Mouse (Mus musculus) testis, postnatal 14 days (tissue): ENCODE data around the gene D430041D05Rik.

Experiments
- DNase-seq: peaks from one replicate; pipeline ENCODE4 v3.0.0; 2021; ENCODE audit warnings: low spot score

The D430041D05Rik gene

DNA sequence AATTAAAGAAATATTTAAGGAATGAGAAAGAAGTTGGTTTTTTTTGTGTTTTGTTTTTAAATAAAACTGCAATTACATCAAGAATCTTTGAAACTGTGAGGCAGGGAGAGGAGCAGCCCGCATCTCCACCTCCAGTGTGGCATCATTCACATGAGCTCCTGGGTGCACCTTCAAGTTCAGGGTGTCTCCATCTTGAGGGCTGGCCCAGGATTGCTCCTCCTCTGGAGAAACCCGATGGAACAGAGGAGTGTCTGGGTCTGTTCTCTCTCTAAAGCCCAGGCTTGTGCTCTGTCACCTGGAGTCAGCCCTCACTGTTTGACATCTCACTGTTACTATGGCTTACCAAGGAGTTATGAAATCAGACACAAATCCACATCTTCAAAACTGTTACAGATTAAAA lies 219.1 kb downstream of the D430041D05Rik start:
- no peak for DNase-seq

DNA sequence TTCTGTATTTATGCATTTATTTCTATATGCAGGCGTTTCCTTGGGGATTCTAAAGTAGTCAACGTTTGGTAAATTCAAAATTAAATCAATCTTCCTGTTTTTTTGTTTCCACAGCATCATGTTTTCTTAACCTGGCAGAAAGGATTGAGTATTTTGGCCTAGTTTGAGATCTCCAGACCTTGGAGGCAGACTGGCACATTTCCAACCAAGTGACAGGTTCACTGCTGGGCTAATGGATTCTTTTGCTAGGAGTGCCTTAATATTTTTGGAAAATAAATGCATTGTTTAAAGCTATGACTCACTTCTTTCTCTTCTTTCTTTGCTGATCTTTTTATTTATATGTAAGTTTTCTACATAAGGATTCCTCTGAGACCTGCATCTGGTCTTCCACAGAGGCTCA lies 222.0 kb downstream of the D430041D05Rik start:
- no peak for DNase-seq

DNA sequence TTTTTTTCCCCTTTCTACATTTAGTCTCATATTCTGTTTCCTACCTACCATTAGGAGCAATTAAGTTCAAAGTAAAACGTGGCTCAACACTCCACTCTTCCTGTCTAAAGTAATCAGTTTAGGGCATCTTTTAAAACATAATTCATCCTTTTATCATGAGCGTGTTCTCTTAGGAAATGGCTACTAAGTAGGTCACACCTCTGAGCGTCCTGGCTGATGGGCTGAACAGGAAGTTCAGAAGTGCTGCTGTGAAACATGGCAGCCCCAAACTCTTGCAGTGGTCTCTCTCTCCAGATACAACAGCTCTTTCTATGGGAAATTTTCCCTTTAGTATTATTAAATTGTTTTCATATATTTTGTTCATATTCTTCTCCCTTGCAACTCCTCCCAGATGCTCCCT lies 223.7 kb downstream of the D430041D05Rik start:
- no peak for DNase-seq

DNA sequence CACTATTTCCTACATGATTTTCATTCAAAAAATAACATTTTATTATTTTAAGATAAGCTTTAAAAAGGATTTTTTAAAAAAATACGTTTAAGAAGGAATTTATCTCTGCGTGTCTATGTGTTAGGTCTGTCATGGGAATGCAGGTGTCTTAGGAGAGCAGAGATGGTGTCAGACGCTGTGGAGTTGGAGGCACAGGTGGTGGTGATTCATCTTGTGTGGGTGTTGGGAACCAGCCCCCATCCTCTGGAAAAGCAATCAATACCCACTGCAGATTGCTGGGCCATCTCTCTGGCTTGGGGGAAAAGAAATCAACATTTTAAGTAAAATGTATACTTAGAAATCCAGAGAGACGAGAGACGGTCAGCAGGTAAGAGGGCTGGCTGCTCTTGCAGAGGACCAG lies 225.2 kb downstream of the D430041D05Rik start:
- DNase-seq = no peak

DNA sequence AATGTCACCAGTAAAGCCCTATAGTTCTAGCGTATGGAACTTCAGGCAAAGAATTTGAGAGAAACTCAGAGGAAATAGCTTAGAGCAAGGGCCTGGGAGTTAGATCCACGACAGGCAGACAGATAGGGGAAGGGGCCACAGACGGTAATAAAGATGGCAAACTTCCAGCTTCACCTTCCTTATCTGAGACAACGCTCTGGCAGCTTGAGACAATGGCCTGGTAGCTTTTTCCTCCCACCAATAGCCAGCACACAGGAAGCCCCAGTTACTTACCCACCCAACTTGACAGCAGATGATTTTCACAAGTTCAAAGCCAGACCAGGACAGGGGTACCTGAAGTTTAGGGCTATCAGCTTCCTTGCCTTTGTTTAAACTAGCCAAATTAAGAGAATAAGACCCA lies 226.5 kb downstream of the D430041D05Rik start:
- DNase-seq = no peak

DNA sequence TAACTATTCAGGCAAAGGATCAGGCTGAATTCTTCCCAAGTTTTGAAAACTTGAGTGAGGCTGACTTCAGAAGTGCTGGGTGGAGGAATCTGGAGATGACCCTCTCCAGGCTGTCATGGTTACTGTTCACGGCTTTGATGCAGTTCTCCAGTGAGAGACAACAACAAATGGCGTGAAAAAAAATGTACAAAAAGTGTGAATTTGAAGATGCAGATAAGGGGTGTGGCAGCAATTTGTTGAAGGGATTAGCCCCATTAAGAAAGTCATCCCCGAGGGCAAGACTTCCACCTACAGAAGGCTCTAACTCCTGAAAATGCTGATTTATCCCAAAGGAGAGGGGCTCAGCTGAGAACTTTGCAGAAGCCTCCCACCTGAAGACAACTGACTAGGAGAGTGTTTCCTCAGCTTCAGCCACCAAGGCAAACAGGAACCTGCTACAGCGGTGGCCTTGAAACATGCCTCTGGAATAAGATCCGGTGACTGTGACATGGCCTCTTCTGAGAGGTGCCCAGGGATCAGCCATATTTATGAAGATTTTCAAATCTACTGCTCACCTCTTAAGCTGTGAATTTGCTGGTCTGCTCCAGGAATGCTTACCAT lies 227.5 kb downstream of the D430041D05Rik start:
- DNase-seq = no peak

DNA sequence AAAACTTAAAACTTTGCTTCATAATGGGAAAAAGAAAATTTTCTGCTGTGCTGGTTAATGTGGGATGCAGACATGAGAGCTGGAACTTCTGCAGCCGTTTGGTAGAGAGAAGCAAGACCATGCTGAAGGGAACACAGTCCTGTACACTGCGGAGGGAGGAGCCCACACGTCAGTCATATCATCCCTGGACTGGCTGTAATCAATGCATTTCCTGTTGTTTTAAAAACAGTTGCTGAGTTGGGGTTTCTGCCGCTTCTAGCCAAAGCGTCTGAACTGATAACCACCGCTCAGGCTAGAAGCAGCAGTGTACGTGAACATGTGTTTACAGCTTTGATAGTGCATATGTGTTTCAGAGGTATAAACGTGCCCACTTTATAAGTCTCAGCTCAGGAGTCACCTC lies 231.2 kb downstream of the D430041D05Rik start:
- no peak for DNase-seq

DNA sequence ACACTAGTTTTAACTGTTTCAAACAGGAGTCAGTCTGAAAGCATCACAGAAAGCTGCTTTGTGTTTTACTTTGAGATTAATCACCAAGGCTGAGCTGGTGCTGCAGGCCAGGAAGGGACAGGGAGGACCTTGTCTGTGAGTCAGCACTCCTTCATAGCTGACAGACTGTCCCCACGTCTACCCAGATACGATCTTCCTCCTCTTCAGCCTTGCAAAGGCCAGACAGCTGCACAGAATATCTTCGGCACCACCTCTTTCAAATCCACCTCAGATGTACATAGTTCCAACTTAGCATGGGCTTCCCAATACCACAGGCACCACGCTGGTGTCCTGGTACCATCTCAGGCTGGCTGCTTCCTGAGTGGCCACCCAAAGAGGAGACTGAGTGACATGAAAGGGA lies 232.6 kb downstream of the D430041D05Rik start:
- no peak for DNase-seq

DNA sequence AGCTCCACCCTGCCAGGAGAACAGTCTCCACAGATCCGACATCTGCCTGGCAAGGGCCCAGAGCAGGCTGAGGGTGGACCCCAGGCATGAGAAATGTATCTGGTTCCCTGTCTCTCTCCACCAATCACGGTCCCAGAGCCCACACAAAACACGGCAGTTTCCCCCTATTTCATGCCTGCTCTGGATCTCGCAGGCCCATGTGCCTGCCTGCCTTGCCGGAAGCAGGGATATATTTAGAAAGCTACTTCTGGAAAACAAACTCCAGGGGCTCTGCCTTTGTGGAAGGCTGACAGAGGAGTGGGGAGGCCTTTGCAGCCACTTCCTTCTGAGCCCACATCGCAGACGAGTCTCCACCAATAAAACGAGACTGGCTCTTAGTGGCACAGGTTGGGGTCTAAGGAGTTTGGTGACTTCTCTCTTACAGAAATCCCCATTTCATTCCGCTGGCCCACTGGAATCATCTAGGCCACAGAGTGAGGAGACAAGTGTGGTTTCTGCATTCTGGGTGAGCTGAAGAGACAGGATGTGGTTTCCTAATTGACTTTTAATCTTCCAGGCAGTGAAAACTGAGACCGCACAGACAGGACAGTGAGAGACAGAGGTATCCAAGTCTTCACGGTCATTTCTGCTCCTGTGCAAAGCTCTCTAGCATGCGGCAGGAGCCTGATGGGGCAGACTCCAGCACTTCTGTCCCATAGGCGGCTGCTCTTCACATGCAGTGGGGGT lies 233.7 kb downstream of the D430041D05Rik start:
- no peak for DNase-seq

DNA sequence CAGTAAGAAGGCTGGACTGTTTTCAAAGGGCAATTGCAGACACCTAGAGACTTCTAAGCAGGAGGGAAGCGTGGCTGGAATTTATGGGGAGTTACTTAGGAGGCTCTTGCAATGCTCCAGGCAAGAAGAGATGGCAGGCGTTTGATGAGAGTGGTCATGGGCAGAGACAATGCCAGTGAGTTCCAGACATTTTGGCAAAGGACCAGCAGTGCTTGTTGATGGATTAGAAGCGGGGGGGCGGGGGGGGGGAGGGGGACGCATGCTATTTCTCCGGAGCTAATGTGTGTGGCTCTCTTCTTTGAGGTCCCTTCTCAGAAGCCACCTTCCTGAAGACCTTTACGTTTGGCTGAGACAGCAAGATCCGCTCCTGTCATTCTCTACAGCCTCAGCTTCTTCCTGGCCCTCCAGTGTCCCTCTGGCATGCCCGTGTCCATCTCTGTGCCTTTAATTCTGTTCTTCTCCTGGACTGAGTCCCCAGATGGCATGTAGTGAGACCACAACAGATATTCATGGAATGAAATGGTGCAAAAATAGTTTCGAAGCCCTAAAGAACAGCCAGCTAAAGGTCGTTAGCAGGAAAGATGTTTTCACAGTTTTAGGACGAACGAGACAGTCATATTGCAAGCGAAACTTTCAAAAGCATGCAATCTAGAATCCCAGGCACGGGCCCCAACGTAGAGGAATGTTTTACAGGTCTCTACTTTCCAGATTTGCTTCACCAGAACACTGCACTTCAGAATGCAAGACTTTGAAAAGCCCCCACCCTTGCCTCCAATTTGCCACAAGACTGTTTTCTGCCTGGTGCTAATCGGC lies 234.4 kb downstream of the D430041D05Rik start:
- no peak for DNase-seq

DNA sequence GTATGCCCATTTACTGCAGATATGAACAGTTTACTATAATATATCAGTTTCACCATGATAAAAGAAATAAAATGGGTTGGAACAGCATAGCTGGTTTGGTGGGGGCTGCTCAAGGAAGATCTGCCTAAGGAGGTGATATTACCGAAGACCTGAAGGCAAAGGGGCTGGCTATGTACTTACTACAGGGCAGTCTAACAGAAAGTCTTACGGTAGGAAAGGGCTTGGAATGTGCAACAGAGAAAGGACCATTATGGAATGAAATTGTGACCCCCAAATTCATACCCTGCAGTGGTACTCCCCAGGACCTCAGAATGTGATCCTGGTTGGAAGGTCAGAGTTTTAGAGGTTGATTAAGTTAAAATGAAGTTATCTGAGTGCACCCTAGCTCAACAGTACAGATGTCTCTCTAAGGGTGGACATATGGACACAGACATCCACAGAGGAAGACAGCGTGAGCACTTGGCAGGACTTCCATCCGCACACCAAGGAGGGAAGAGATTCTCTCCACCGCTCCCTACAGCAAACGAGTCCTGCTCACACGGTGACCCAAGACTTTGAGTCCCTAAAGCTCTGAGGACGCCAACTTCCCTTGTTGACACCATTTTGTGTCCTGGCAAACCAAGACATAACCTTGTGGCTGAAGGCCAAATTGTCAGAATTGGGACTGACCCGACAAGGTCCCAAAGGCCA lies 235.2 kb downstream of the D430041D05Rik start:
- DNase-seq = no peak

DNA sequence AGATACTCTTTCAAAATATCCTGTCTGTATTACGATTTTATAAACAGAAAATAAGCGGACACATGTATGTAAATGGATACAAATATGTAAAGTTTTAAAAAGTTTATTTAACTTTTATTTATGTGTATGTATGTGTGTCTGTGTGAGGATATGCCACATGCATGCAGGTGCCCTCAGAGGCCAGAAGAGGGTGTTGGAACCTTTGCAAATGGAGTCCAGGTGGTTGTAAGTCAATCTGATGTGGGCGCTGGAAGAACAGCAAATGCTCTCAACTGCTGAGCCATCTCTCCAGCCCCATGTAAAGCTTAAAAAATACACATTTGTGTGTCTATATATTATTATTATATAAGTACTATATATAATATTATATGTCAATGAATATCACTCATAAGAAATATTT lies 237.4 kb downstream of the D430041D05Rik start:
- DNase-seq = no peak

DNA sequence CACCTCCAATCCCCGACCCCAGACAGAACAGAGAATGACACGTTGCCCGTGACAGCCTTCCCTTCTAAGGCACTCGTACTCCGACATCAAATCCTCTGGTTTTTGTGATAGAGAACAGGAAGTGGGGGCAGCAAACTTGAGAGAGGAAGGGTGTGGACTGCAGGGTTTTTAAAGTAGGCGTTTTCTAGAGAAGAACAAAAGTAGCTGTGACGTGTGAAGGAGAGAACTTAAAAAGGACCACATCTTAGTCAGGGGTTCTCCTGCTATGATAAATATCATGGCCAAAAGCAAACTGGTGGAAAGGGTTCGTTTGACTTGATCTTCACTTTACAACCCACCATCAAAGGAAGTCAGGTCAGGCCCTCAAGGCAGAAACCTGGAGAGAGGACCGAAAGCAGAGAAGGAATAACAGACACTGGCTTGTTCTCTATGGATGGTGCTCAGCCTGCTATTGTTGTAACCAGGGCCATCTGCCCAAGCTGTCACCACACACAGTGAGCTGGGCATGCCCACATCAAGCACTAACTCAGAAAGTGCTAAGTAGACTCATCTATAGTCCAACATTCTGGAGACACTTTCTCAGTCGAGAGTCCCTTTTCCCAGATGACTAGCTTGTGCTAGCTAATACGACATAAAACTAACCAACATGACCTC lies 238.0 kb downstream of the D430041D05Rik start:
- no peak for DNase-seq

DNA sequence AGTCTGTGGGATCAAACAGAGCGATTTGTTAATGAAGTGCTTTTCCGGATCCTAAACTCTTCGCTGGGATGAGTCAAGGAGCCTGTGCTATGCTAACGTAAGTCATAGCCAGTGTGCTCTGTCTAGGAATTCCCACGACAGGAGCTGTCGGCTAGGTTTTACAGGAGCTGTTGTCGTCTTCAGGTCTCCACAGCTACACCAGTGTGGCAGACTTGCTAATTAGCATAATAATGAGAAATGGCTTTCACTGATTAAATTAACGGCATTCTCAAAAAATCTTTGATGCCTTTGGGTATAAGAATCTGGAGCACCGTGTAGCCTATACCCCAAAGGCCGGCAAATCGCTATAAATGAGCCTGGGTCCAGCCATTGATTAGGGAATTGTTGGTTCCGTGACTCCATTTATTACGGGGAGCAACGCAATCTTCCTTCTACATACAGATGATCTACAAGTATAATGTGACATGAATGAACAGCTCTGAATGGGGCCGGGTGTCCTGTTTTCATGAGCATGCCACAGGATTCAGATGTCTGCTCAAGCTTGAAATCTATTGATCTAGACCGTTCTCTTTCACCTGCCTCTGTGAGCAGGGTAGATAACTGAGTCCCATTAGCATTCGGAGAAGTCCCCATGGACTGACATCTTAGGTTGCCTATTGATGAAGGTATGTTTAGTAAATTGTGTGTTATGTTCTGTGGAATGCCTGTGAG lies 242.5 kb downstream of the D430041D05Rik start:
- no peak for DNase-seq

DNA sequence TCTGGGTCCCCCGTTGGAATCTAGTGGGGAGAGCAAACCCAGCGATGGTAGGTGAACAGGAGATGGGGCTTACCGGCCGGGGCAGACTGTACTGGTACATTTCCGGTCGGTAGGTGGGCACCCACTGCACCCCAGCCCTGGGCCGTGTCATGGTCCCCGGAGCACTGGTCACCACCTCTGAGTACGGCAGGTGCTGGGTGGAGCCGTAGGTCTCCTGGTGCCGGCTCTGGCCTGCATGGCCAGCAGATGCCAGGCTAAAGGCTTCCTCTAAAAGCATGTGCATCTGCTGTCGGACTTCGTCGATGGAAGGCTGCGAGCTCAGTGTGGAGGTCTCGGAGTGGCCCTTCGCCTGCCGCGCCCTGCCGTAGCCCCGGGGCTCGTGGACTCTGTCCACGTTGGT lies 243.0 kb downstream of the D430041D05Rik start:
- DNase-seq = no peak

DNA sequence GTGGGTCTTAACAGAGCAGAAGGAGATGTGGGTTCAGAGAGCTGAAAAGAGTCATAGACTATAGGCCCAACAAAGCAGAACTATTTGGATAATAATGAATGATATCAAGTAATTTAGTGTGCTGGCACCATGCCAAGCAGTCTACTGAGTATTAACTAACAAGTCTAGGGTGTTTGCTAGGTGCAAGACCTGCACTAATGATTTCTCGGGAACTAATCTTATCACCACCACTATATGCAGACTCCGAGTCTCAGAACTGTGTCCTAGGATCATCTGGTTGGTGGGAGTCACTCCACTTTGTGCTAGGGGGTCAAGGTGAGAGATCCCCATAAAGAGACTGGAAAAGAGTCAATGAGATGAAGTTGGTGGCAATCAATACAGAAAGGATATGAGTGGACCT lies 245.2 kb downstream of the D430041D05Rik start:
- DNase-seq = no peak

DNA sequence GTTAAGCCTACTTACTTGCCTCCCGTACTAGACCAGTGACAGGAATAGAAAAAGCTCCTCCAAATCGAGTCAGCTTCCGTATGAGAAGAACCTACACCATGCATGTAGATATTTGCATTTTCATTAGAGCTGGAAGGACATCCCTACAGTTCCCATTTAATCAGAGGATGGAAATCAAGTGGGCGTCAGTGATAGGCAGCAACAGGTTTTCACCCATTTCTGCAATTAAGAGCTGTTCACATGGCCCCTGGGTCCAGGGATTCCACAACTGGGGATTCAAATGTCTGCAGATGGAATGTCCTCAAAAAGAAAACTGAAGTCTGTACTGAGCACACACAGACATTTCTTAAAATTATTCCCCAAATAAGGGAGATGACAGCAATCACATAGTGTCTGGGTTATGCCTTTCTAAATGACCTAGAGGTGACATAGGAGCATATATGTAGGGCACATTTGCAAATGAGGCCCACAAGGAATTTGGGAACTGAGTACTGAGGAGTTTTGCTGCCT lies 246.8 kb downstream of the D430041D05Rik start:
- DNase-seq = no peak

DNA sequence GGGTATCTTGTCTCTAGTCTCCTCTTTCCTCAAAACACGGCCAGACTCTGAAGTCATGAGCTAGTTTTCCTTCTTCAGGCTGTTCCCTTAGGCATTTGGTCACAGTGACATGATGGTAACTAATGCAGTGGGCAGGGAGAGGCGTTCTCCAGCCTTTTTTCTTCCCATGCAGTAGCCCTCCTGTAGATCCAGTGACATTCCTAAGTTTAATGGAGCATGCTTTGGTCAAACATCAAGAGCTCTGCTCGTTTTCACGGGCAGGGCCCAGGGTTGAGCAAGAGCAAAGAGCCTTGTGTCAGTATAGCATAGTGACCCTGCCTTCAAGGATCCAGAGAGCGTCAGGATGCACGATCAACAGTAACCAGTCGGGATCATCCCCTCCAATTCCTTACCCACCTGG lies 247.4 kb downstream of the D430041D05Rik start:
- no peak for DNase-seq

DNA sequence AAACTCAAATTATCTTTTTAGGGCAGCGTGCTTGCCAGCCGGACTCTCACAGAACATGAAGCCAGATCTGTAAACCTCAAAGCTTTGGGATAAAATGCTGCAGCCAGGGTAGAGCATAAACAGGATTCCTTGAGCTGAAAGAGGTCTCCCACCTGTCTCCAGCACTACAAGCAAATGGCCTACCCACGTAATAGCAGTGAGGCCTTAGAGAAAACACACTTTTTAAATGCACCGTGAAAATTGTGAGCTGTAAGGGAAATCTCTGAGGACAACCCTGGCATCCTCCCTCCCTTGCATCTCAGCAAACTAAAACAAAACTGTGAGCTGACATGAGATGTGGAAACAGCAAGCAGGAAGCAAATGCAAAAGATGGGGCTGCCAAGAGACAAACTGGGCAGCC lies 253.0 kb downstream of the D430041D05Rik start:
- DNase-seq = no peak

DNA sequence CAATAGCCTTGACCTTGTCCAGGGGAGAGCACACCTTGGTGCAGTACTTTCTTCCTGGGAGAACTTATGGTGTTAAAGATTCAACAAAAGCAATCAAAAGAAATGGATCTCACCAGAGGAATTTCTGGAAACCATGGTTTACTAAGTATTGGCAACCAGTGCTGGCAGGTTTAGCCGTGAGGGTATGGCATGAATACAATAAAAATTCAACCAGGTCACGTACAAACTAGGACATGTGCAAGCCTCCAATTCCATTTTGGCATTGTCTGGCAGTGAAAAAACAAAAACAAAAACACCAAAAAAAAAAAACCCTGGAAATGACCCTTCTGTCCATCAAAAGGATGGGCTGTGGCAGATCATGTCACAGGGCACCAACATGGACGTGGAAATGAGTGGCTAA lies 256.9 kb downstream of the D430041D05Rik start:
- DNase-seq = no peak

DNA sequence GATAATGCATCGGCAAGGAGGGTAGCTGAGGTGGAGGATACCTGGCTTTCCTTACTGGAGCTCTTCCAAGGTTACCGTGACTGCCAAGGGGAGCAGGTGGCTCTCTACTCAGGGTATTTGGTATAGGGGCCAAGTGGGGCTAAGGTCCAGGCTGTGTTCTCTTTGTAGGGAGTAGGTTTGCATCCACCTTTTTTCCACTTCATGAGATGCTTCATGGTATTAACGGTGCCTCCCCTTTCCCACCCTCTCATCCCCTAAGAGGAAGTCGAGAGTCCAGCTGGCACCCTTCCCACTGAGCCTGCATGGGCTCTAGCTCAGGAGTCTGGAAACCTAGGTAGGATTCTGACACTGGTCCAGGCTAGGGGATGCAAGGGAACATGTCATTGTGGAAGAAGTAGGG lies 257.5 kb downstream of the D430041D05Rik start:
- DNase-seq = no peak
